Mouse (Mus musculus): ENCODE results near the gene Wfdc2.

DNA sequence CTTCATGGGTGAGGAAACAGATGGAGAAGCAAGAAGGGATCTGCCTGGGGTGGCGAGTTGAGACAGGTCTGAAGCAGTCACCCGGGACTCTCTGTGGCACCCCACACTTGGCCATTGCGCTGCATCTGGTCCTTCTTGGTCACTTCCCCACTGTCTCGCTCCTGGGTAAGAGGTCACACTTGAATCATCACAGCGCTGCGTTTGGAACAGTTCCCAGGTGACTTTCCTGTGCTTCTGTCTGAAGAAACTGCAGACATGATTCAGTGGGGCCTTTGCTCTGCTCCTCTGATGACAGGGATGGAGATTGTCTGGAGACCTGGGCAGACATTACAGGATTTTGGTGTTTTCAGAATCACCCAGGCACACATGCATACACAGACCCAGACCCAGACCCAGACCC is 46.6 kb downstream of the Wfdc2 start:
- TF ChIP-seq POLR2A (IDR thresholded peaks at IDR 0.05; ENCODE audit: control insufficient read depth, low read depth, low read length) (no peak), CTCF (IDR thresholded peaks at IDR 0.05; ENCODE audit: control insufficient read depth, insufficient read depth, insufficient replicate concordance, low read depth, low read length) (no peak)

Data from testis, adult 2 months (tissue).